Mouse (Mus musculus) lung, postnatal 4 days (tissue): ENCODE results near the gene Tas2r119.

Experiments used
- DNase-seq, 2 experiments: peaks; one replicate each; pipeline ENCODE4 v3.0.0; 2021

The Tas2r119 gene

DNA sequence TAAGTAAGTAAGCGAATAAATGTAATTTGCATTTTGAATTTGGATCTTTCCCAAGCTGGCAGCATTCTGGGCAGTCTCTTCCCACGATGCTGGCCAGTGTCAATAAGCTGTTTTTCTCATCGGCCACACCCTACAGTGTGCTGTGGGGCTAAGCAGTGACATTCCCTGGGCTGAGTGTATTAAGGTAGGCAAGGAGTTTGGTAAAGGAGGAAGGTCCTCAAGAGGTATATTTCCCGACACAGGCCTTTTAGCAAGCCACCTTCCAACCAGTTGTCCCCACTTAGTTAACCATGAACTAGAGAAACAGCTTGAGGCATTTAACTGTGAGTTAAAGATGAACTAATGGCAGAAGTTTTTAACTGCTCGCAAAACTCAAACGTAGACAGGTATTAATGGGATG lies 49.3 kb downstream of the Tas2r119 start:
- DNase-seq, result no peak

DNA sequence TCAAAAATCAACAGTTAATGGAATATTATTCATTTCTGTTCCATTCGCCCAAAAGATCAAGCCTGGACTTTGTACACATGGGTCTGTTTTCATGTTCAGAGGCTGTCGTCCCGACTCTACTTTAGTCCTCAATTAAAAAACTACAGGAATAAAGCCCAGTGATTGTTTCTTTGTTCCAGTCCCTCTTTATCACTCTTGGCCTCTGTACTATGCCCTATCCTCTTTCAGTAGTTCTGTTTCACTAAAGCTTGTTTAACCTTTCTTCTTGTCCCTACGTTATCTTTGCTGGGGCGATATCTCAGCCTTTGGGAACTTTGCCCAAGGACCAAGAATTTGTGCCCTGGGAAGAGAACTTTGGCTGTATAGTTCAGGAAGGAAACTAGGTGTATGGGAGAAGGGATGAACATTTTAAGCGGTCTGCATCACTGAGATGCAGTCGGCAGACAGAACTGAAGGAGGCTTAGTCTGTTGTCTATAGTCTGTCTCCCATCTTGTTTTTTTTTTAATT lies 49.9 kb downstream of the Tas2r119 start:
- DNase-seq, result no peak
